In genomic region chr17:45505941-45506465, GRCm38 (mm10) we compare ENCODE assay signal across 9 mouse cellular contexts. TPM values are rescaled to one million over a fixed set of nuclear protein-coding genes. Genes with fewer than 3 reads are reported as not detected.
A peak's percentile ranks its signal among the peaks of the same experiment; 100 is the strongest.
DNase-seq lines count a peak whose midpoint lies in the region; ATAC-seq and TF ChIP-seq lines count a peak whose summit lies in the region.
"Had no signal": no experiment of that assay in that cellular context is flagged by ENCODE, and none has a peak within 500 bp of the region (broad histone marks: within the 10 kb centered on the region; RNA-seq: fewer than 3 reads in every experiment).

No protein-coding gene starts in this region.

- H3K9me3 ChIP-seq in kidney, embryonic 16.5 days (ENCODE audit: low read length), result no peaks in the 10 kb centered on the region
- H3K9me3 ChIP-seq in intestine, postnatal 0 days (ENCODE audit: control insufficient read depth), result no peaks in the 10 kb centered on the region

- DNase-seq in adrenal gland, adult (ENCODE audit: inconsistent age in 2 of 2, low spot score in 1 of 2), result peak; percentile 34 to 60
- no peak for DNase-seq in adrenal gland, postnatal 36 days
- DNase-seq in kidney, postnatal 36 days, result no peak
- DNase-seq in cerebellum, postnatal 14 days, result peak; percentile 26 to 36
- DNase-seq in embryo, embryonic 10.5 days (ENCODE audit: low spot score), result no peak
- DNase-seq in testis, postnatal 10 days (ENCODE audit: low spot score), result no peak

- 0 out of 2 replicates have a peak, but pooled peaks have one; percentile 30 for ATAC-seq in kidney, embryonic 16.5 days (ENCODE audit: low FRiP score, low TSS enrichment)
- no peak for ATAC-seq in intestine, postnatal 0 days

- H3K4me1 ChIP-seq in kidney, embryonic 16.5 days (ENCODE audit: insufficient read depth, low read length), result peaks cover 5% of the 10 kb centered on the region; the same call in 1 of the 2 replicates
- H3K4me1 ChIP-seq in intestine, postnatal 0 days (replicated peaks; ENCODE audit: control insufficient read depth, insufficient read depth, low read length), result no peaks in the 10 kb centered on the region

- 71% methylated on average over 6 of the region's 6 CpGs for WGBS in kidney, embryonic 16.5 days
- 74% methylated on average over 6 of the region's 6 CpGs for WGBS in intestine, postnatal 0 days

- H3K27ac ChIP-seq in kidney, embryonic 16.5 days (ENCODE audit: low read length), result no peak overlapping the region
- no peak overlapping the region for H3K27ac ChIP-seq in intestine, postnatal 0 days (ENCODE audit: low read depth, low read length)

- TF ChIP-seq CTCF in intestine, postnatal 0 days (IDR thresholded peaks at IDR 0.05; ENCODE audit: low read depth), result no peak

- H3K27me3 ChIP-seq in kidney, embryonic 16.5 days (ENCODE audit: insufficient read depth, low read length), result no peaks in the 10 kb centered on the region
- no peaks in the 10 kb centered on the region for H3K27me3 ChIP-seq in intestine, postnatal 0 days (replicated peaks; ENCODE audit: control insufficient read depth, insufficient read depth, low read length)

- H3K4me3 ChIP-seq in kidney, embryonic 16.5 days (ENCODE audit: low read length), result no peak overlapping the region
- H3K4me3 ChIP-seq in intestine, postnatal 0 days (ENCODE audit: low read depth, low read length), result no peak overlapping the region

- 0 out of 2 replicates have a peak overlapping the region, but pooled peaks have one; percentile 90 for H3K9ac ChIP-seq in kidney, embryonic 16.5 days (replicated peaks; ENCODE audit: low read length)
- no peak overlapping the region for H3K9ac ChIP-seq in intestine, postnatal 0 days (ENCODE audit: low read depth, low read length)

- no peak overlapping the region; the same call in 1 of the 2 replicates for H3K4me2 ChIP-seq in kidney, embryonic 16.5 days (replicated peaks; ENCODE audit: low read depth, low read length)
- peak overlapping the region; percentile 50; the same call in 1 of the 2 replicates for H3K4me2 ChIP-seq in intestine, postnatal 0 days (replicated peaks; ENCODE audit: low read depth)

- peaks cover 17% of the 10 kb centered on the region for H3K36me3 ChIP-seq in kidney, embryonic 16.5 days (ENCODE audit: insufficient read depth, low read length)
- peaks cover 8% of the 10 kb centered on the region; the same call in 1 of the 2 replicates for H3K36me3 ChIP-seq in intestine, postnatal 0 days (ENCODE audit: control insufficient read depth, insufficient read depth)

RNA-seq across cellular contexts. Expression of gene Aars2, which starts 0.6 kb away (rescaled TPM):
- 10 to 100 TPM; 16.8 to 17.4 TPM for total RNA-seq in adrenal gland, postnatal 36 days (2021)
- 26.3 and 29.8 TPM in 2 replicates for polyA plus RNA-seq in kidney, embryonic 16.5 days (2015; fragmentation: Nextera tagmentation; extraction: Ambion mirVana)
- 3.6 and 4.0 TPM in 2 replicates for polyA plus RNA-seq in intestine, postnatal 0 days (2015; fragmentation: Nextera tagmentation; extraction: Ambion mirVana)

RNA-seq across cellular contexts. Expression of gene Tcte1, which starts 17.2 kb away (rescaled TPM):
- total RNA-seq in adrenal gland, postnatal 36 days (2021), result not detected
- 0.63 and 0.81 TPM in 2 replicates for polyA plus RNA-seq in kidney, embryonic 16.5 days (2015; fragmentation: Nextera tagmentation; extraction: Ambion mirVana)
- not detected in 2 replicates for polyA plus RNA-seq in intestine, postnatal 0 days (2015; fragmentation: Nextera tagmentation; extraction: Ambion mirVana)
- total RNA-seq: hematopoietic stem cell, adult 5-6 weeks had no signal

RNA-seq across cellular contexts. Expression of gene Spats1, which starts 30.8 kb away (rescaled TPM):
- not detected for total RNA-seq in adrenal gland, postnatal 36 days (2021)
- 0.16 and 0.44 TPM in 2 replicates for polyA plus RNA-seq in kidney, embryonic 16.5 days (2015; fragmentation: Nextera tagmentation; extraction: Ambion mirVana)
- 0.22 and 0.25 TPM in 2 replicates for polyA plus RNA-seq in intestine, postnatal 0 days (2015; fragmentation: Nextera tagmentation; extraction: Ambion mirVana)
- total RNA-seq: hematopoietic stem cell, adult 5-6 weeks had no signal

RNA-seq across cellular contexts. Expression of gene Tmem151b, which starts 43.5 kb away (rescaled TPM):
- total RNA-seq in adrenal gland, postnatal 36 days (2021), result under 1 TPM; 0.13 to 0.23 TPM
- 3.5 and 3.8 TPM in 2 replicates for polyA plus RNA-seq in kidney, embryonic 16.5 days (2015; fragmentation: Nextera tagmentation; extraction: Ambion mirVana)
- 0.68 TPM in 2 replicates for polyA plus RNA-seq in intestine, postnatal 0 days (2015; fragmentation: Nextera tagmentation; extraction: Ambion mirVana)

RNA-seq across cellular contexts. Expression of gene Nfkbie, which starts 49.5 kb away (rescaled TPM):
- total RNA-seq in adrenal gland, postnatal 36 days (2021), result 1 to 10 TPM; 3.7 TPM
- polyA plus RNA-seq in kidney, embryonic 16.5 days (2015; fragmentation: Nextera tagmentation; extraction: Ambion mirVana), result 5.9 and 6.4 TPM in 2 replicates
- 3.8 and 4.0 TPM in 2 replicates for polyA plus RNA-seq in intestine, postnatal 0 days (2015; fragmentation: Nextera tagmentation; extraction: Ambion mirVana)

Comparison
In these comparisons a context has a peak if more than half of its experiments do, and no peak if none do; other contexts are left out.
1. DNase-seq: peak in adrenal gland, adult (2 of 2) and cerebellum, postnatal 14 days (2 of 2); none in adrenal gland, postnatal 36 days (0 of 2), kidney, postnatal 36 days (0 of 2), embryo, embryonic 10.5 days (single experiment) and testis, postnatal 10 days (single experiment).